Mouse (Mus musculus) ES-E14 (cell line): ENCODE results near the gene Myo3b. TPM values are rescaled to one million over a fixed set of nuclear protein-coding genes. Genes with fewer than 3 reads are reported as not detected.
"Not testable (repeated sequence)": the region's sequence is repeated elsewhere in the genome, so short reads cannot be mapped to it uniquely, and the experiment has no call there.

Source experiments
- DNase-seq: peaks from one replicate; pipeline ENCODE4 v3.0.0-alpha.2; 2013; ENCODE audit warnings: low read depth, low spot score
- H3K27ac ChIP-seq: 2 replicates; pipeline ENCODE4 v1.5.1; 2012; ENCODE audit warnings: low read depth, mild to moderate bottlenecking, low read length, moderate library complexity, mixed read lengths; ENCODE audit not compliant: poor library complexity, insufficient read depth, severe bottlenecking
- H3K36me3 ChIP-seq: 2 replicates; pipeline ENCODE4 v1.6.1; 2012; ENCODE audit warnings: mild to moderate bottlenecking, low read length, moderate library complexity, mixed read lengths; ENCODE audit not compliant: control insufficient read depth, poor library complexity, insufficient read depth, severe bottlenecking
- H3K4me1 ChIP-seq, 2 experiments: fragments of 150-350 bp in 1 of 2; sonication (generic) in 1 of 2; 2 replicates each; pipeline ENCODE4 v1.6.1; 2012; ENCODE audit warnings: low read length in 2 of 2, mild to moderate bottlenecking in 1 of 2, mixed read lengths in 1 of 2; ENCODE audit not compliant: control insufficient read depth in 2 of 2, insufficient read depth in 2 of 2, poor library complexity in 1 of 2
- H3K4me3 ChIP-seq, 2 experiments: fragments of 150-350 bp in 1 of 2; sonication (generic) in 1 of 2; 2 replicates each; pipeline ENCODE4 v1.5.1; 2012; ENCODE audit warnings: low read length in 2 of 2, low read depth in 1 of 2, mild to moderate bottlenecking in 1 of 2, mixed read lengths in 1 of 2; ENCODE audit not compliant: insufficient read depth in 1 of 2, poor library complexity in 1 of 2, severe bottlenecking in 1 of 2
- H3K9ac ChIP-seq: 2 replicates; pipeline ENCODE4 v1.6.1; 2012; ENCODE audit warnings: low read depth, mild to moderate bottlenecking, low read length, mixed read lengths; ENCODE audit not compliant: poor library complexity, insufficient read depth, severe bottlenecking
- H3K9me3 ChIP-seq: fragments of 150-350 bp; sonication (generic); 2 replicates; pipeline ENCODE4 v1.6.1; 2012; ENCODE audit warnings: low read depth, mild to moderate bottlenecking, low read length; ENCODE audit not compliant: control insufficient read depth, insufficient read depth
- CHD2 ChIP-seq: IDR thresholded peaks from 2 replicates; pipeline ENCODE4 v1.6.1; 2014; ENCODE audit warnings: mild to moderate bottlenecking, low read depth, low read length, inconsistent platforms
- HCFC1 ChIP-seq: IDR thresholded peaks from 2 replicates; pipeline ENCODE4 v1.6.1; 2012; ENCODE audit warnings: low read length, inconsistent platforms, borderline replicate concordance; ENCODE audit not compliant: insufficient read depth
- MAFK ChIP-seq: IDR thresholded peaks from 2 replicates; pipeline ENCODE4 v1.6.1; 2014; ENCODE audit warnings: mild to moderate bottlenecking, low read depth, low read length, inconsistent platforms; ENCODE audit not compliant: insufficient read depth
- ZC3H11A ChIP-seq: IDR thresholded peaks from 2 replicates; pipeline ENCODE4 v1.6.1; 2012; ENCODE audit warnings: low read depth, mild to moderate bottlenecking, inconsistent platforms, low read length, borderline replicate concordance
- ZNF384 ChIP-seq: IDR thresholded peaks from 2 replicates; pipeline ENCODE4 v1.6.1; 2012; ENCODE audit warnings: low read depth, low read length, inconsistent platforms
- in situ Hi-C, 2 experiments: fragments of 600-800 bp; cut with MboI; formaldehyde crosslinking; loops; one replicate each; pipeline ENCODE4 v1.15.1; 2025; ENCODE audit warnings: low sequenced_read_pairs in 2 of 2, inconsistent platforms in 1 of 2; ENCODE audit not compliant: unreplicated experiment in 2 of 2
- total RNA-seq: library from RNA; depleted of rRNA; stranded (reverse); fragments of 300-350 nt; gene quantifications from 2 replicates; pipeline ENCODE4 v1.2.3, GENCODE M21; 2012

Gene Myo3b
- total RNA-seq, 1 experiment = 0.13 TPM

DNA sequence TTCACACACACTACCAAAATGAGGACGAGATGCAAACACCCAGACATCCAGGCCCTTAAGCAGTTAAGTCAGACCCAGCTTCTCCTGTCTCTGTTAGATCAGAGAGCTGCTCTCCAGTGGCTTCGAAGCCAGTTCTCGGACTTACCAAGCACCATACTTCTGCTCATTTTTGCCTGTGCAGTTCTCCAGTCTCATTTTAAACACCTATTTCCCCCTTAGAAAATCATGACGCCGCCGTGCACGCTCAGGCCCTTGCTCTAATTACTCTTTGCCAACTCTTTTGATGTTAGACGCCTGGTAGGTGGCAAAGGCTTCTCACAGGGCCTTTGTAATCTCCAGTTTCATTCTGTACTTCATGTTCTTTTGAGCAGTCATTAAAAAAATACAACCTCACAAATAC, 179.5 kb downstream of the Myo3b start:
- H3K9me3 ChIP-seq = no peaks in the 10 kb centered on the region
- H3K27ac ChIP-seq = no peak overlapping the region
- no peak overlapping the region for H3K4me3 ChIP-seq
- in situ Hi-C loops = no loop called here
- H3K4me1 ChIP-seq = no peaks in the 10 kb centered on the region
- TF ChIP-seq CHD2 (no peak), ZC3H11A (no peak), MAFK (no peak), HCFC1 (no peak), ZNF384 (no peak)
- no peak overlapping the region for H3K9ac ChIP-seq
- no peaks in the 10 kb centered on the region for H3K36me3 ChIP-seq
- DNase-seq = no peak

DNA sequence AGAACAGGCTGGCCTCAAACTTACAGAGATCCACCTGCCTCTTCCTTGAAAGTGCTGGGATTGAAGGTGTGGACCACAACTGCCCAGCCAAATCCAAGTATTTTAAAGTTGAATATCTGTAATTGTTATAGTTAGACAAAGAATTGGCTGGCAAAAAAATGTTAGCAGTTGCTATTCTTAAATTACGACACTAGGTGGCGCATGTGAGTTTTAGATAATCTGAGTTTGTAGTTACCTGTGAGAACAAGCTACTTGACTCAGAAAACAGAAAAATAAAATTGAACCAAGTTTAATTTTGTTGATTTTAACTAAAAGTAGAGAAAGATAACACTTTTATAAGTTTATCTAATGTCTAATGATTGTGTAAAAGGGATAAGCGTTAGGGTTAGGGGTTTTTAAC, 187.8 kb downstream of the Myo3b start:
- in situ Hi-C loops = loop anchor here in 1 of 2 experiments (10.0 kb wide), 1 partner anchor 338 kb away; no protein-coding TSS in a partner anchor

GRCm38 (mm10) chr2:70234450-70234849, 195.5 kb downstream of the Myo3b start:
- H3K4me1 ChIP-seq, DNase-seq, in situ Hi-C loops, H3K9ac ChIP-seq, H3K4me3 ChIP-seq, H3K36me3 ChIP-seq, H3K9me3 ChIP-seq, H3K27ac ChIP-seq: not testable (repeated sequence)

More for the DNA sequence above, 187.8 kb downstream of the Myo3b start:
- DNase-seq = peak; percentile 36
- peak; percentile 49; the same call in 1 of the 2 replicates for TF ChIP-seq ZNF384
- no peak for TF ChIP-seq CHD2
- TF ChIP-seq ZC3H11A = peak; percentile 91
- TF ChIP-seq MAFK = no peak
- Histone ChIP-seq H3K36me3 (no peaks in the 10 kb centered on the region), H3K9me3 (no peaks in the 10 kb centered on the region), H3K27ac (no peak overlapping the region), H3K4me1 (no peaks in the 10 kb centered on the region), H3K4me3 (no peak overlapping the region), H3K9ac (no peak overlapping the region)

GRCm38 (mm10) chr2:70245981-70246380, 207.1 kb downstream of the Myo3b start:
- in situ Hi-C loops = no loop called here
- Histone ChIP-seq H3K36me3 (no peaks in the 10 kb centered on the region), H3K4me1 (no peaks in the 10 kb centered on the region), H3K4me3 (no peak overlapping the region), H3K9ac (no peak overlapping the region), H3K27ac (no peak overlapping the region), H3K9me3 (no peaks in the 10 kb centered on the region)
- no peak for DNase-seq
- no peak for TF ChIP-seq HCFC1
- no peak for TF ChIP-seq ZC3H11A
- no peak for TF ChIP-seq MAFK

- H3K9ac ChIP-seq = no peak overlapping the region
- TF ChIP-seq ZC3H11A (no peak), HCFC1 (no peak)
Observed at GRCm38 (mm10) chr2:70248616-70249015, 209.7 kb downstream of the Myo3b start.

More at GRCm38 (mm10) chr2:70248616-70249015, 209.7 kb downstream of the Myo3b start:
- H3K36me3 ChIP-seq = no peaks in the 10 kb centered on the region
- H3K9me3 ChIP-seq = no peaks in the 10 kb centered on the region
- H3K27ac ChIP-seq = no peak overlapping the region
- no peaks in the 10 kb centered on the region for H3K4me1 ChIP-seq
- no peak for DNase-seq
- in situ Hi-C loops = no loop called here
- H3K4me3 ChIP-seq = no peak overlapping the region
